Mouse (Mus musculus) mouse trophoblast stem cell (cell line): ENCODE data around the gene Tgds.
"Not testable (repeated sequence)": the region's sequence is repeated elsewhere in the genome, so short reads cannot be mapped to it uniquely, and the experiment has no call there.

Source experiments
- in situ Hi-C, 2 experiments: fragments of 300-500 bp; cut with MseI, MboI; formaldehyde crosslinking; loops; 2 replicates in 1 of 2; 3 replicates in 1 of 2; pipeline ENCODE4 v1.15.1; 2025

Tgds gene

GRCm38 (mm10) chr14:118136744-118137452 lies 4.3 kb upstream of the Tgds start, which contains the start of gene Gpr180:
Gene Gpr180 (plus strand): TSS chr14:118137158.
- in situ Hi-C loops, result no loop called here

- in situ Hi-C loops, result no loop called here
Observed at GRCm38 (mm10) chr14:118131931-118132641, 469 bp downstream of the Tgds start.

GRCm38 (mm10) chr14:118131472-118131871 lies 1.1 kb downstream of the Tgds start:
- in situ Hi-C loops, result no loop called here

GRCm38 (mm10) chr14:118126301-118126700 lies 6.3 kb downstream of the Tgds start:
- in situ Hi-C loops, result no loop called here

GRCm38 (mm10) chr14:118124771-118125170 lies 7.8 kb downstream of the Tgds start:
- in situ Hi-C loops, result no loop called here

GRCm38 (mm10) chr14:118124129-118124528 lies 8.4 kb downstream of the Tgds start:
- in situ Hi-C loops, result no loop called here

GRCm38 (mm10) chr14:118113116-118113515 lies 19.4 kb downstream of the Tgds start:
- in situ Hi-C loops, result no loop called here

- in situ Hi-C loops, result not testable (repeated sequence)
Observed at GRCm38 (mm10) chr14:118107479-118107878, 25.1 kb downstream of the Tgds start.

GRCm38 (mm10) chr14:118101227-118101990 lies 31.1 kb downstream of the Tgds start:
- in situ Hi-C loops, result no loop called here

- in situ Hi-C loops, result no loop called here
Observed at GRCm38 (mm10) chr14:118098265-118098664, 34.3 kb downstream of the Tgds start.

- in situ Hi-C loops, result no loop called here
Observed at GRCm38 (mm10) chr14:118089806-118090392, 42.7 kb downstream of the Tgds start.

- in situ Hi-C loops, result no loop called here
Observed at GRCm38 (mm10) chr14:118089215-118089805, 43.2 kb downstream of the Tgds start.

- in situ Hi-C loops, result no loop called here
Observed at GRCm38 (mm10) chr14:118088437-118089207, 43.9 kb downstream of the Tgds start.

- in situ Hi-C loops, result no loop called here
Observed at GRCm38 (mm10) chr14:118086271-118087035, 46.1 kb downstream of the Tgds start.

- in situ Hi-C loops, result no loop called here
Observed at GRCm38 (mm10) chr14:118083851-118084250, 48.7 kb downstream of the Tgds start.

- in situ Hi-C loops, result no loop called here
Observed at GRCm38 (mm10) chr14:118080606-118081005, 51.9 kb downstream of the Tgds start.

GRCm38 (mm10) chr14:118070100-118070499 lies 62.5 kb downstream of the Tgds start:
- in situ Hi-C loops, result no loop called here

GRCm38 (mm10) chr14:118069439-118070079 lies 63.0 kb downstream of the Tgds start:
- in situ Hi-C loops, result no loop called here
